Mouse (Mus musculus): ENCODE results near the gene Map3k14. TPM values are rescaled to one million over a fixed set of nuclear protein-coding genes. Genes with fewer than 3 reads are reported as not detected.

The Map3k14 gene
- polyA plus RNA-seq, 2 experiments: 0.18 to 0.47 TPM

- no peaks in the 10 kb centered on the region for H3K36me3 ChIP-seq (replicated peaks; ENCODE audit: control insufficient read depth, insufficient read depth, low read depth)
- H3K4me2 ChIP-seq (ENCODE audit: low read depth): no peak overlapping the region
- H3K27ac ChIP-seq: no peak overlapping the region
- no peak for ATAC-seq (ENCODE audit: insufficient read depth)
- no peak for TF ChIP-seq EP300 (IDR thresholded peaks at IDR 0.05; ENCODE audit: low read depth)
- no peak for TF ChIP-seq CTCF (IDR thresholded peaks at IDR 0.05; ENCODE audit: low read depth)
- DNase-seq (ENCODE audit: low read depth in 3 of 3, low spot score in 3 of 3): no peak
- WGBS (ENCODE audit: insufficient replicate concordance): 15% methylated on average over 6 of the region's 6 CpGs
- no peak overlapping the region for H3K4me3 ChIP-seq (ENCODE audit: insufficient read depth in 1 of 2, low read depth in 2 of 2, low read length in 2 of 2)
- no peaks in the 10 kb centered on the region for H3K9me3 ChIP-seq (ENCODE audit: control insufficient read depth, low read length)
- peaks cover 0 to 10% of the 10 kb centered on the region in 2 experiments; a peak in 3 of 4 replicates for H3K4me1 ChIP-seq (replicated peaks; ENCODE audit: control insufficient read depth in 2 of 2, insufficient read depth in 2 of 2, low read length in 1 of 2)
- H3K9ac ChIP-seq (replicated peaks): no peak overlapping the region
- H3K27me3 ChIP-seq (ENCODE audit: control insufficient read depth, insufficient read depth, low read length): no peaks in the 10 kb centered on the region
Observed at GRCm38 (mm10) chr11:103249509-103249908, 17.8 kb downstream of the Map3k14 start.

- H3K36me3 ChIP-seq (replicated peaks; ENCODE audit: control insufficient read depth, insufficient read depth, low read depth): no peaks in the 10 kb centered on the region
- DNase-seq (ENCODE audit: low read depth in 3 of 3, low spot score in 3 of 3): no peak
- H3K9me3 ChIP-seq (ENCODE audit: control insufficient read depth, low read length): no peaks in the 10 kb centered on the region
- no peak overlapping the region for H3K4me3 ChIP-seq (ENCODE audit: insufficient read depth in 1 of 2, low read depth in 2 of 2, low read length in 2 of 2)
- ATAC-seq (ENCODE audit: insufficient read depth): no peak
- no peaks in the 10 kb centered on the region for H3K27me3 ChIP-seq (ENCODE audit: control insufficient read depth, insufficient read depth, low read length)
- H3K9ac ChIP-seq (replicated peaks): no peak overlapping the region
- TF ChIP-seq EP300 (IDR thresholded peaks at IDR 0.05; ENCODE audit: low read depth) (no peak), CTCF (IDR thresholded peaks at IDR 0.05; ENCODE audit: low read depth) (no peak)
- 49% methylated on average over 5 of the region's 5 CpGs for WGBS (ENCODE audit: insufficient replicate concordance)
- H3K27ac ChIP-seq: no peak overlapping the region
- H3K4me2 ChIP-seq (ENCODE audit: low read depth): no peak overlapping the region
- peaks cover 0 to 10% of the 10 kb centered on the region in 2 experiments; a peak in 3 of 4 replicates for H3K4me1 ChIP-seq (replicated peaks; ENCODE audit: control insufficient read depth in 2 of 2, insufficient read depth in 2 of 2, low read length in 1 of 2)
Observed at GRCm38 (mm10) chr11:103248837-103249236, 18.4 kb downstream of the Map3k14 start.

GRCm38 (mm10) chr11:103247504-103248177, 19.6 kb downstream of the Map3k14 start:
- whole genome bisulfite sequencing (ENCODE audit: insufficient replicate concordance): 77% methylated on average over 11 of the region's 11 CpGs
- TF ChIP-seq CTCF (IDR thresholded peaks at IDR 0.05; ENCODE audit: low read depth): no peak
- no peak for TF ChIP-seq EP300 (IDR thresholded peaks at IDR 0.05; ENCODE audit: low read depth)
- Histone ChIP-seq H3K9ac (replicated peaks) (no peak overlapping the region), H3K36me3 (replicated peaks; ENCODE audit: control insufficient read depth, insufficient read depth, low read depth) (no peaks in the 10 kb centered on the region), H3K4me3 (ENCODE audit: insufficient read depth in 1 of 2, low read depth in 2 of 2, low read length in 2 of 2) (no peak overlapping the region), H3K9me3 (ENCODE audit: control insufficient read depth, low read length) (no peaks in the 10 kb centered on the region), H3K4me1 (replicated peaks; ENCODE audit: control insufficient read depth in 2 of 2, insufficient read depth in 2 of 2, low read length in 1 of 2) (peaks cover 0 to 10% of the 10 kb centered on the region in 2 experiments; a peak in 3 of 4 replicates), H3K27me3 (ENCODE audit: control insufficient read depth, insufficient read depth, low read length) (no peaks in the 10 kb centered on the region), H3K4me2 (ENCODE audit: low read depth) (no peak overlapping the region), H3K27ac (no peak overlapping the region)
- DNase-seq (ENCODE audit: low read depth in 3 of 3, low spot score in 3 of 3) (no peak), ATAC-seq (ENCODE audit: insufficient read depth) (no peak)

DNA sequence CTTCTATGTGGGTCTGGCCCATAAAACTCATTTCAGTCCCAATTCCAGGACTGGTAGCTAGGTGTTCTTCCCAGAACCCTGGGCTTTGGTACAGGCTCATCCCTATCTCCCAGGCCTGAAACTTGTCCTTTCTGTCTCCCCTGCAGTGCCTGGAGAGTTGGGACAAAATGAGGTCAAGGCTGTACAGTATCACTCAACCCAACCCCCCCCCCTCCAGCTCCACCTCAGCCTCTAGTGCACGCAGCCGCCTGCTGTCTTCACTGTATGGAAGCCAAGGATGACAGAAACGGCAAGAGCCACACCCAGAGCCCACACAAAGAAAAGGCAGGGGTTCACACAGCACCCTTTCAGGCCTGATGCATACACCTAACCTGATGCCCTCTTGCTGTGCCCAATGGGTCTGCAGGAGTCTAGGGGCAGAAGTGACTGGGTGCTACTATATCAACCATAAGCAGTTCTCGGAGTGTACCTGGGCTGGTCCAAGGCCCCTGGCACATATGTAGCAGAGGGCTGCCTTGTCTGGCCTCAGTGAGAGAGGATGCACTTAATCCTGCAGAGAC, 20.5 kb downstream of the Map3k14 start:
- no peaks in the 10 kb centered on the region for H3K27me3 ChIP-seq (ENCODE audit: control insufficient read depth, insufficient read depth, low read length)
- H3K9ac ChIP-seq (replicated peaks): no peak overlapping the region
- 57% methylated on average over 4 of the region's 4 CpGs for WGBS (ENCODE audit: insufficient replicate concordance)
- H3K9me3 ChIP-seq (ENCODE audit: control insufficient read depth, low read length): no peaks in the 10 kb centered on the region
- H3K4me1 ChIP-seq (replicated peaks; ENCODE audit: control insufficient read depth in 2 of 2, insufficient read depth in 2 of 2, low read length in 1 of 2): peaks cover 0 to 10% of the 10 kb centered on the region in 2 experiments; a peak in 3 of 4 replicates
- TF ChIP-seq CTCF (IDR thresholded peaks at IDR 0.05; ENCODE audit: low read depth) (no peak), EP300 (IDR thresholded peaks at IDR 0.05; ENCODE audit: low read depth) (no peak)
- no peak overlapping the region for H3K4me3 ChIP-seq (ENCODE audit: insufficient read depth in 1 of 2, low read depth in 2 of 2, low read length in 2 of 2)
- no peaks in the 10 kb centered on the region for H3K36me3 ChIP-seq (replicated peaks; ENCODE audit: control insufficient read depth, insufficient read depth, low read depth)
- no peak for ATAC-seq (ENCODE audit: insufficient read depth)
- no peak for DNase-seq (ENCODE audit: low read depth in 3 of 3, low spot score in 3 of 3)
- H3K27ac ChIP-seq: no peak overlapping the region
- H3K4me2 ChIP-seq (ENCODE audit: low read depth): no peak overlapping the region

DNA sequence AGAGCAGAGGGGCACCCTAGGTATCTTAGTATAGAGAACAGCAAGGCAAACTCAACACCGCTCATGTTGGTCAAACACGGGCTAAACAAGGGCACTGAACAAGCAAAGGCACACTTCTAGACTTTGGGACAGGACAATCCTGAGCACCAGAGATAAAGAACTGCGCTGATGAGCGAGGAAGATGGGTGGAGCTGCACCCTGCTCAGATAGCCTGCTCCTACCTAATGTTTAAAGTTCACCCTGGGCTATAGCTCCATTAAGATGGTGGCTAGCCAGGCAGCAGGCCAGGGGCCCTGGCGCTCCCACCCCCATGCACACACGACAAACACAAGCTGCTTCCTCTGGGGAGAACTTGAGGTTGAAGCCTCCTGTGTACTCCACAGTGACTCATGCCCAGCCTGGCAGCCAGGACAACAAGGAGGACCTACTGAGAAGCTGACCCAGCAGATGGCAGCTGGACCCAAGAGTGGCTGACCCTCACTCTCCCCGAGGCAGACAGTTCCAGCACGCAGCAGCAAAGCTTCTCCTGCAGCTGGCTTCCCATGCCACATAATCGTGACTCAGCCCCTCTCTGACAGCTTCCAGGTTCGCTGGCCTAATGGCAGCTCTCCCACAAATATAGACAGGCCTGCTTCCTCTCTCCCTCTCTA, 21.1 kb downstream of the Map3k14 start:
- no peak for TF ChIP-seq CTCF (IDR thresholded peaks at IDR 0.05; ENCODE audit: low read depth)
- no peak for TF ChIP-seq EP300 (IDR thresholded peaks at IDR 0.05; ENCODE audit: low read depth)
- no peaks in the 10 kb centered on the region for H3K9me3 ChIP-seq (ENCODE audit: control insufficient read depth, low read length)
- 19% methylated on average over 10 of the region's 10 CpGs for WGBS (ENCODE audit: insufficient replicate concordance)
- ATAC-seq (ENCODE audit: insufficient read depth) (0 out of 2 replicates have a peak, but pooled peaks have one; percentile 13), DNase-seq (ENCODE audit: low read depth in 3 of 3, low spot score in 3 of 3) (no peak)
- H3K4me3 ChIP-seq (ENCODE audit: insufficient read depth in 1 of 2, low read depth in 2 of 2, low read length in 2 of 2): no peak overlapping the region
- H3K4me2 ChIP-seq (ENCODE audit: low read depth): no peak overlapping the region
- peaks cover 0 to 10% of the 10 kb centered on the region in 2 experiments; a peak in 3 of 4 replicates for H3K4me1 ChIP-seq (replicated peaks; ENCODE audit: control insufficient read depth in 2 of 2, insufficient read depth in 2 of 2, low read length in 1 of 2)
- H3K27ac ChIP-seq: no peak overlapping the region
- no peak overlapping the region for H3K9ac ChIP-seq (replicated peaks)
- no peaks in the 10 kb centered on the region for H3K27me3 ChIP-seq (ENCODE audit: control insufficient read depth, insufficient read depth, low read length)
- H3K36me3 ChIP-seq (replicated peaks; ENCODE audit: control insufficient read depth, insufficient read depth, low read depth): no peaks in the 10 kb centered on the region

All from liver, embryonic 14.5 days (tissue).